Mouse (Mus musculus) neural tube, embryonic 11.5 days (tissue): Measurements from ENCODE around the gene Prrg3. TPM values are rescaled to one million over a fixed set of nuclear protein-coding genes. Genes with fewer than 3 reads are reported as not detected.
A peak's percentile ranks its signal among the peaks of the same experiment; 100 is the strongest.

Experiments used
- ATAC-seq: fragments of 200-750 bp; cut with Nextera tagmentation; 2 replicates; pipeline ENCODE4 v1.8.0; 2017; ENCODE audit warnings: moderate number of reproducible peaks, mild to moderate bottlenecking, moderate TSS enrichment, moderate library complexity; ENCODE audit not compliant: insufficient read depth, low FRiP score, low TSS enrichment
- DNase-seq: peaks from one replicate; pipeline ENCODE4 v3.0.0-alpha.2; 2015; ENCODE audit warnings: low spot score
- H3K27ac ChIP-seq: fragments of 300-500 bp; sonication (generic); 2 replicates; pipeline ENCODE4 v1.5.1; 2014; ENCODE audit warnings: low read depth, mild to moderate bottlenecking, low read length
- H3K27me3 ChIP-seq: fragments of 300-500 bp; sonication (generic); 2 replicates; pipeline ENCODE4 v1.6.1; 2014; ENCODE audit warnings: mild to moderate bottlenecking, low read length, mixed read lengths; ENCODE audit not compliant: control insufficient read depth, insufficient read depth
- H3K36me3 ChIP-seq: fragments of 300-500 bp; sonication (generic); 2 replicates; pipeline ENCODE4 v1.6.1; 2014; ENCODE audit warnings: mild to moderate bottlenecking, low read length, moderate library complexity, mixed read lengths; ENCODE audit not compliant: control insufficient read depth, insufficient read depth
- H3K4me1 ChIP-seq: fragments of 300-500 bp; sonication (generic); 2 replicates; pipeline ENCODE4 v1.6.1; 2014; ENCODE audit warnings: low read length, mixed read lengths; ENCODE audit not compliant: control insufficient read depth, insufficient read depth
- H3K4me2 ChIP-seq: fragments of 300-500 bp; sonication (generic); 2 replicates; pipeline ENCODE4 v1.6.1; 2014; ENCODE audit warnings: low read depth, mild to moderate bottlenecking, moderate library complexity
- H3K4me3 ChIP-seq: fragments of 300-500 bp; sonication (generic); 2 replicates; pipeline ENCODE4 v1.5.1; 2014; ENCODE audit warnings: low read depth, low read length
- H3K9ac ChIP-seq: fragments of 300-500 bp; sonication (generic); 2 replicates; pipeline ENCODE4 v1.6.1; 2014; ENCODE audit warnings: mild to moderate bottlenecking, low read length
- H3K9me3 ChIP-seq: fragments of 300-500 bp; sonication (generic); 2 replicates; pipeline ENCODE4 v1.6.1; 2016; ENCODE audit warnings: low read length; ENCODE audit not compliant: control insufficient read depth
- WGBS: fragments of 180-500 bp; shearing (Covaris S2); extraction: QIAGEN DNeasy Blood & Tissue Kit; methylation state at CpG from one replicate; pipeline ENCODE4 v1.1.7; 2014; 5-methylcytosine and 5-hydroxymethylcytosine counted together
- polyA plus RNA-seq: library from polyadenylated mRNA; unstranded; fragments of >200 nt; fragmentation: Nextera tagmentation; extraction: Ambion mirVana; gene quantifications from 2 replicates; pipeline ENCODE4 v1.2.1, GENCODE M21; 2014

Gene Prrg3
- polyA plus RNA-seq: 7.8 and 8.6 TPM in 2 replicates

DNA sequence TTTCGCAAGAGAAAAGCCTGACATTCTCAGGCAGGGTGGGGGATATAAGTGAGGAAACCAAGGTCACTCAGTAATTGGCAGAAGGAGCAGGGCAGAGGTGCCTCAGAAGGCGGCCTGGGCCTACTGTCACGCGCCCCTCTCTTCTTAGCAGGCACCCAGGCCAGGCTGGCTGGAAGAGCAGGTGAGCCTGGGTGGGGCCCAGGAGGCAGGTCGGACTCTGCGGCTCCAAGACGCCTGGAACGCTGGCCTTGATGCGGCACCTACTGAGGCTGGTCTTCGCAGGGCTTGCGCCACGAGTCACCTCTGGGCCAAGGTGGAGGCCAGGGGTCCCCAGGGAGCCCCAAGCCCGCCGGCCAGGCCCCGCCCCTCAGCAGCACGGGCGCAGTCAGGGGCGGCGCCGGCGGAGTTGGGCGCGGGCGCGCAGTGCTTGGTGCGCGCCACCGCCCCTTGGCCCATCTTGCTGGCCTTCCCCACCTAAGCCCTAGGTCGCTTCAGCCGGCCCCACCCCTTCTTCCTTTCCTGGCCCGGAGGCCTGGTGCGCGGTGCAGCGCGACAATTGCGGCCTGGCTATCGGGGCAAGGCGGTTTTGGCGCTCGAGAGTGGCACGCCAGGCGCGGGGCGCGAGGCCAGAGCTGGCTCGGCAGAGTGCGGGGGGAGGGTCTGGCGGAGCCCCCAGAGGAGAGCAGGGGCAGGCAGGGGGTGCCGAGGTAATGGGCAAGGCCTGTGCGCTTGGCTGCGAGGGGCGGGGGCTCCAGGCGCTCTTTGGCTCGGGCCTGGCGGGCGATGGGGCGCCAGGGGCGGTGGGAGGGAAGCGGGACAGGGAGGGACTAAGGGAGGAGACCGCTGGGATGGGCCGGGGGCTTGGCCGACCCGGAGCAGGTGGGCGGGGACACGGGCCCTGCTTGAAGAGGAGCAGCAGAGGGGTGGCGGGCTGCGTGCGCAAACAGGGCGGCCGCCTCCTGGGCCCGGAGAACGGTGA lies at the start of gene Prrg3:
TSS of gene Prrg3 (plus strand) at position 552 of the 979 bp plus-strand sequence.
- WGBS: 20% methylated on average over 41 of the region's 72 CpGs
- Histone ChIP-seq H3K9me3 (no peaks in the 10 kb centered on the region), H3K4me3 (peak within 1 kb of the TSS; percentile 44), H3K27ac (no peak within 1 kb of the TSS), H3K9ac (peak within 1 kb of the TSS; percentile 55), H3K36me3 (no peaks in the 10 kb centered on the region), H3K27me3 (no peaks in the 10 kb centered on the region), H3K4me2 (peak within 1 kb of the TSS; percentile 57), H3K4me1 (no peaks in the 10 kb centered on the region)
- DNase-seq (peak; percentile 77), ATAC-seq (peak; percentile 94)

DNA sequence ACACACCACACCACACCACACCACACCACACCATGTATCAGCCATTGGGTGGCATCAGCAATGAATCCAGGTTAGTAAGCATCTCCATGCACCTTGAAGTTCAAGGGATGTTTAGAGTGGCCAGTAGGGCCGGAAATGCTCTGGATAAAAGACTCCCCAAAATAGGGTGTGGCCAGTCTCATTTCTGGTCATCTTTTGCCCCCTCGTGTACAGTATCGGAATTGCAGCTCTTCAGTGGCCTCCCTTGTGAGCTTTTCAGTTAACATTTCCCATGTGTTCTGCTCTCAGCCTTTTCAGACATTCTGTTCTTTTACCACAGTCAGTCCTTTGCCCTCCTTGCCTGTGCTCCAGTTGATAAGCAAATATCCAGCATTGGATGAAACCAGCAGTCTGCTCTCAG lies 15.8 kb upstream of the Prrg3 start:
- Histone ChIP-seq H3K4me2 (no peak overlapping the region), H3K4me1 (no peaks in the 10 kb centered on the region), H3K27me3 (no peaks in the 10 kb centered on the region), H3K9me3 (no peaks in the 10 kb centered on the region), H3K9ac (no peak overlapping the region), H3K36me3 (no peaks in the 10 kb centered on the region), H3K4me3 (no peak overlapping the region), H3K27ac (no peak overlapping the region)
- 21% methylated on average over 3 of the region's 3 CpGs for WGBS
- ATAC-seq (no peak), DNase-seq (peak; percentile 53)

DNA sequence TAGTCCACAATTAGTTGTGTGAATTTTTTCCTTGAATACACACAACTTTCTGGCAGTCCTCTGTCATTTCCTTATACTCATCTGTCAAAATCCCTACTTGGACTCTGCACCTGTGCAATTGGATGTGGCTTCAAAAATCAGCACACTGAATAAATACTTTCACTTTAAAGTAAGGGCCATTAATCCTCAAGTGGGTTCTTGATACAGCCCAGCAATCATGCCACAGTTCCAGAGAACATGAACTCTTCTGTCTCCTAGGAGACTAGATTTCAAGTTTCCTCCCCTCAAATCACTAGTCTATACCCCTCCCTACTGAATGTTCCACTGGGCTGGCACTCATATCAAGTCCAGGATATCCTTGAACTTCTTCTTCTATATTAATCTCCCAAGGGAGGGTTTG lies 4.1 kb upstream of the Prrg3 start:
- Histone ChIP-seq H3K27ac (no peak overlapping the region), H3K36me3 (no peaks in the 10 kb centered on the region), H3K4me3 (no peak overlapping the region), H3K4me1 (no peaks in the 10 kb centered on the region), H3K9ac (no peak overlapping the region), H3K27me3 (no peaks in the 10 kb centered on the region), H3K9me3 (no peaks in the 10 kb centered on the region), H3K4me2 (no peak overlapping the region)
- ATAC-seq (no peak), DNase-seq (no peak)

DNA sequence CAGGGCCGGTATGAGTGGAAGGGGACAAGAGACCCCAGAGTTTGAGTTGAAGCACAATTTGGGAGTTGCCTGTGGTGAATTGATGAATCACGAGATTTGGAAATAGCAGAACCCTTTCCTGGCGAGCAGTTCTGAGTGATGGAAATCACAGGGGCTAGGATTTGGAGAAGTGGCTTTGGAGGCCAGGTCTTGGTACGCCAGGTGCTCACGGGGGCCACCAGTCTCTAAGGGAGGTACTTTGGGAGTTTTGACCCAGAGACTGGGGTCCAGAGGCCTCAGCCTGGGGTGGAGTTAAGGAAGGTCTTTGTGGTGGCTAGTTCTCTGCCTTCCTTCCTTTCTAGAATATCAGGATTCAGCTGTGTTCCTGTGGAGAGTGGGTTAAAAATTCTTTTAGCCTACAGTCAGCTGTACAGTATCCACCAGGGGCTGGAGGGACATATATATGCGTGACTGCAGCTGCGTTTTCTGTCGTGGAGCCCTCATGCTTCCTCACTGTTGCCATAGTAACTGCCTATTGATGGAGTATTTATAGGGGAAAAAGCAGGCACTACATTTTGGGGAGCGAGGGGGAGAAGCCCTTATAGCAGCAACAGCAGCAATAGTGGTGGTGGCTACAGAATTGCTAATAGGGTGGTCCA lies 970 bp downstream of the Prrg3 start:
- Histone ChIP-seq H3K4me2 (peak overlapping the region; percentile 57), H3K4me1 (no peaks in the 10 kb centered on the region), H3K27ac (no peak overlapping the region), H3K36me3 (no peaks in the 10 kb centered on the region), H3K9ac (peak overlapping the region; percentile 55), H3K27me3 (no peaks in the 10 kb centered on the region), H3K4me3 (peak overlapping the region; percentile 44), H3K9me3 (no peaks in the 10 kb centered on the region)
- WGBS: 33% methylated on average over 9 of the region's 9 CpGs
- DNase-seq (no peak), ATAC-seq (peak; percentile 25; the same call in 1 of the 2 replicates)

DNA sequence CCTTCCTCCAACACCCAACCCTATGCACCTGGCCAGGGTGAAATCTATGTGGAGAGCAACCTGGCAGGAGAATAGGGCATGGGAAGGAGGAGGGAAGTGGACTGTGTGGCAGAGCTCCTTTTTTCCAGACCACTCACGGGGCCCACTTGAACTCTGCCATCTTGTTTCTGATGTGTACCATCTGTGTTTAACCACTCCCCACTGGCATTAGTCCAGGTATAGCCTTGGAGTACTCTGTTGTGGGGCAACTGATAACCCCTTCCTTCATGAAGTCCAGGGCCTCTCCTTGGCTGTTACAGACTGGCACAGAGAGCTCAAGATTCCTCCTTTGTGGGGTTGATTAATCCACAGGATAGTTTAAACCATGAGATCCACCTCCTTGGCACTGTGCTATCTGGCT lies 5.8 kb downstream of the Prrg3 start:
- no peak for ATAC-seq
- Histone ChIP-seq H3K27ac (no peak overlapping the region), H3K9ac (no peak overlapping the region), H3K9me3 (no peaks in the 10 kb centered on the region), H3K4me1 (no peaks in the 10 kb centered on the region), H3K36me3 (no peaks in the 10 kb centered on the region), H3K27me3 (no peaks in the 10 kb centered on the region), H3K4me3 (no peak overlapping the region), H3K4me2 (no peak overlapping the region)
- no peak for DNase-seq
- 100% methylated on average over 1 of the region's 1 CpGs for WGBS

DNA sequence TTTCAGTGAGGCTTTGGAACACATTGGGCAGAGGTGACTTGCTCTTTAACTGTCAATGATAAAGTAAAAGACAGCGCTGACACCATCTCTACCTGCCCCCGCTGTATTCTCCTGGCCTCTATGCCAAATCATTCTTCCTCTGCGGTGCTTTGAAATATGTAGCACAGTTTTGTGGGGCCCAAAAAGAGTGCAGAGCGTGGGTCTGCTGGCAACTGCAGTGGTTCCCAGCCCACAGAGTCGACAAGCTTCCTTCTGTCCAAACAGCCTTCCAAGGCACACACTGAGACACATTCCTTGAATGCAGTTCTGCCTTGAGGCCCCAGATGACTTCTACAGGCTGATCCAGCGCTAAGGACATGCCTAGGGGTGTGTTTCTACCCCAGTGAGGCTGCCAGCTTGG lies 6.4 kb downstream of the Prrg3 start:
- Histone ChIP-seq H3K9ac (no peak overlapping the region), H3K27ac (no peak overlapping the region), H3K4me3 (no peak overlapping the region), H3K4me1 (no peaks in the 10 kb centered on the region), H3K9me3 (no peaks in the 10 kb centered on the region), H3K27me3 (no peaks in the 10 kb centered on the region), H3K4me2 (no peak overlapping the region), H3K36me3 (no peaks in the 10 kb centered on the region)
- WGBS: 75% methylated on average over 6 of the region's 6 CpGs
- no peak for DNase-seq
- no peak for ATAC-seq

DNA sequence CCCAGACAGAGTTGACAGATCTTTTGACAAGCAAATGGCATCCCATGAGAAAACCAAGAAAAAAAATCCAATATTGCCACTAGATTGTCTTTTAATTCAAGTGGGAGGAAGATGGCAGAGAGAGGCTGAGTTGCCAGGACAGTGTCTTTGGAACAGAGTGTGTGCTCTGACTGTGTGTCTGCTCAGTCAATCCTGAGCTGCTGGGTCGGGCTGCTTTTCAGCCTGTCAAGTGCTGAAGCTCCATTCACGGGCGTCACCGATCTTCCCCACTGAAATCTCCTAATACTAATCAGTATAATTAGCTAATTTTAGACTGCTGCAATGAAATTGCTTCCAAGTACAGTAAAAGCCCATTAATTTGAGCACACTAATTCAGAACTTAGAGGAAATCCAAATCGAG lies 8.9 kb downstream of the Prrg3 start:
- H3K4me3 ChIP-seq: no peak overlapping the region
- no peak overlapping the region for H3K27ac ChIP-seq
- no peaks in the 10 kb centered on the region for H3K4me1 ChIP-seq
- no peak overlapping the region for H3K9ac ChIP-seq
- no peaks in the 10 kb centered on the region for H3K9me3 ChIP-seq
- DNase-seq (no peak), ATAC-seq (no peak)
- H3K4me2 ChIP-seq: no peak overlapping the region
- H3K27me3 ChIP-seq: no peaks in the 10 kb centered on the region
- 86% methylated on average over 5 of the region's 5 CpGs for WGBS
- H3K36me3 ChIP-seq: no peaks in the 10 kb centered on the region

DNA sequence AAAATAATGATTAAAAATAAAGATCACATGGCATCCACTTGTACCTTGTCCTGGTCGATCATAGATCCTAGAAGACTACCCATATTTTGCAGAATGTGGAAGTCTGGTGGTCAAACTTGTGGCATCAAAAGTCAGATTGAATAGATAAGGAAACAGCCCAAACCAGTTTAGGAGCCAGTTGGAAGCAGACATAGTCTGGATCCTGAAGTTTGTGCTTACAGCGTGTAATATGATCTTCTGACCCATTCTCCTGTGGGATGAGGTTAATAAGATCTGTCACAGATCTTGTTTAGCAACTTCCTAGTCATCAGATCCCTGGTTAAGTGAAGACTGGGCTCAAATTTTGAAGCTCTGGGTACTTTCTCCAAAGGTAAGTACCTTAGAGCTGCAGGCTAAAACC lies 10.3 kb downstream of the Prrg3 start, which contains the start of gene Fate1:
TSS of gene Fate1 (plus strand) at position 301 of the 400 bp plus-strand sequence.
- H3K4me3 ChIP-seq: no peak within 1 kb of the TSS
- WGBS: 72% methylated on average over 2 of the region's 2 CpGs
- no peak within 1 kb of the TSS for H3K27ac ChIP-seq

More for the DNA sequence above, 10.3 kb downstream of the Prrg3 start, which contains the start of gene Fate1:
- Histone ChIP-seq H3K4me2 (no peak within 1 kb of the TSS), H3K4me1 (no peaks in the 10 kb centered on the region), H3K36me3 (no peaks in the 10 kb centered on the region), H3K27me3 (no peaks in the 10 kb centered on the region), H3K9me3 (no peaks in the 10 kb centered on the region), H3K9ac (no peak within 1 kb of the TSS)
- DNase-seq: no peak
- ATAC-seq: no peak
